Mouse (Mus musculus) limb, embryonic 11.5 days (tissue): Measurements from ENCODE around the gene Pkp4. TPM values are rescaled to one million over a fixed set of nuclear protein-coding genes. Genes with fewer than 3 reads are reported as not detected.
"Not testable (repeated sequence)": the region's sequence is repeated elsewhere in the genome, so short reads cannot be mapped to it uniquely, and the experiment has no call there.

Experiments used
- ATAC-seq: fragments of 200-750 bp; cut with Nextera tagmentation; 2 replicates; pipeline ENCODE4 v1.8.0; 2017; ENCODE audit warnings: low read depth; ENCODE audit not compliant: insufficient number of reproducible peaks, low FRiP score, low TSS enrichment
- DNase-seq: peaks from one replicate; pipeline ENCODE4 v3.0.0-alpha.2; 2015; ENCODE audit warnings: low spot score
- H3K27ac ChIP-seq: fragments of 300-500 bp; sonication (generic); replicated peaks from 2 replicates; pipeline ENCODE4 v1.5.1; 2014; ENCODE audit warnings: low read depth, mild to moderate bottlenecking, low read length
- H3K27me3 ChIP-seq: fragments of 300-500 bp; sonication (generic); 2 replicates; pipeline ENCODE4 v1.6.1; 2014; ENCODE audit warnings: mild to moderate bottlenecking, low read length, mixed read lengths; ENCODE audit not compliant: control insufficient read depth, insufficient read depth
- H3K36me3 ChIP-seq: fragments of 300-500 bp; sonication (generic); 2 replicates; pipeline ENCODE4 v1.6.1; 2014; ENCODE audit warnings: mild to moderate bottlenecking, low read length, moderate library complexity, mixed read lengths; ENCODE audit not compliant: control insufficient read depth, insufficient read depth
- H3K4me1 ChIP-seq: fragments of 300-500 bp; sonication (generic); 2 replicates; pipeline ENCODE4 v1.6.1; 2014; ENCODE audit warnings: low read length, mixed read lengths; ENCODE audit not compliant: control insufficient read depth, insufficient read depth
- H3K4me2 ChIP-seq: fragments of 300-500 bp; sonication (generic); 2 replicates; pipeline ENCODE4 v1.6.1; 2014; ENCODE audit warnings: low read depth, mild to moderate bottlenecking, moderate library complexity; ENCODE audit not compliant: severe bottlenecking
- H3K4me3 ChIP-seq: fragments of 300-500 bp; sonication (generic); 2 replicates; pipeline ENCODE4 v1.5.1; 2014; ENCODE audit warnings: low read depth, low read length
- H3K9ac ChIP-seq: fragments of 300-500 bp; sonication (generic); 2 replicates; pipeline ENCODE4 v1.6.1; 2014; ENCODE audit warnings: mild to moderate bottlenecking, low read length
- H3K9me3 ChIP-seq: fragments of 300-500 bp; sonication (generic); 2 replicates; pipeline ENCODE4 v1.6.1; 2016; ENCODE audit warnings: low read length; ENCODE audit not compliant: control insufficient read depth
- WGBS: fragments of 180-500 bp; shearing (Covaris S2); extraction: QIAGEN DNeasy Blood & Tissue Kit; methylation state at CpG from one replicate; pipeline ENCODE4 v1.1.7; 2014; 5-methylcytosine and 5-hydroxymethylcytosine counted together
- polyA plus RNA-seq: library from polyadenylated mRNA; unstranded; fragments of >200 nt; fragmentation: Nextera tagmentation; extraction: Ambion mirVana; gene quantifications from 2 replicates; pipeline ENCODE4 v1.2.1, GENCODE M21; 2014

Pkp4 gene
- polyA plus RNA-seq, 1 experiment from 2014 or later = 18.8 TPM

DNA sequence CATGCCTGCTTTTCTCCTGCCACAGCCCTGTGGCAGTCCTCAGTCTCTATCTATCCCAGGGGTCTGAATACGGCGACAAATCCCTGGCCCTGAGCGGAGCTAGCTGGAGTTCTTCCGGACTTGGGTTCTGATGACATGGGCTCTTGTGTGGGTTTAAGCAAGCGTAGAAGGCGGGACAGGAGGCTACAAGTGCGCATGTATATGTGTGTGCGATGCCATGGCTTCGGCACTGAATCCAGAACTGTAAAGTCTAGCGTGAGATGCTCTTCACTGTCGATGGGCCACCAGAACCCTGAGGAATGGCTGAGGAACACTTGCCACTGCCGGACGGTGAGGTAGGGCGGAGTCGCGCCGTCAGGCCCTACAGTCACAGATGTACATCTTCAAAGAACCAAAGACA lies 222.6 kb downstream of the Pkp4 start:
- H3K4me3 ChIP-seq = no peak overlapping the region
- ATAC-seq (no peak), DNase-seq (no peak)
- no peaks in the 10 kb centered on the region for H3K36me3 ChIP-seq
- H3K9ac ChIP-seq = no peak overlapping the region
- no peaks in the 10 kb centered on the region for H3K9me3 ChIP-seq
- no peaks in the 10 kb centered on the region for H3K27me3 ChIP-seq
- H3K27ac ChIP-seq = no peak overlapping the region
- H3K4me2 ChIP-seq = no peak overlapping the region
- H3K4me1 ChIP-seq = no peaks in the 10 kb centered on the region
- 95% methylated on average over 17 of the region's 17 CpGs for WGBS

DNA sequence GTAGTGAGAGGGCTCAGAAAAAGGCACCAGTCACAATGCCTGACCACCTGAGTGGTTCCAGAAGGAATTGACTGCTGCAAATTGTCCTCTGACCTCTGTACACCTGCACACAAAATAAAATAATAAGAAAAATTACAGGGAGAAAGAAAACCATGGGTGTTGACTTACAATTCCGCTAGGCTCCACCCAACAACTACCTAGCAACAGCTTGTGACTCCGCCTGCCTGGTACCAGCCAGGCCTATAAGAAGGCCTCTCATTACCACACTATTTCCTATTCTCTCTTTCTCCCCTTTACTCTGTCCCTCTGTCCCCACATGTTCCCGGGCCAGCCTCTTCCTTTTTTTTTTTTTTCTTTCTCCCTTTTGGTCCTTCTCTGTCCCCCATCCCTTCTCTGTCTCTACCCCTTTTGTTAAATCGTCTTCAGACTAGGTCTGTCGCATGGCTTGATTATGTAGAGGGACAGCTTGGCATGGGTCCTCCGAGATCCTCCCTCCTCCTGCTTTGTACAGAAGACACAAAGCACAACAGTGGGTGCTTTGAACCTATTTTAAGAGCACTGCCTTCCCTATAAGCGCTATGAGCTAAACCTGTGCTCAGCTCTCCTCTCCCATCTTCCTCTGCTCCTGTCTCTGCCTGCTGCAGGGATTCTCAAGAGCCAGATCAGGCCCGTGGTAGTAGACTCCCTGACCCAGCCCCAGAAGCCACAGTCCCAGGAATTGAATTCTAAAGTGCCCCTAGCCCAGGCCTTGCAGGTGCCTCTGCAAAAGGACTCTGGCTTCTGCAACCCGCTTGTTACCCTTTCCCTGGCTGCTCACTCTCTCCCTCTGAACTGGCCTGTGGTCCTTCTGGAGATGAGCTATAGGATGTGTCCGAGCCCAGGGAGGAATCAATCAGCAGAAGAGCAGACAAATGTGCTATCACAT lies 223.5 kb downstream of the Pkp4 start:
- no peak for ATAC-seq
- no peak overlapping the region for H3K4me2 ChIP-seq
- 84% methylated on average over 10 of the region's 10 CpGs for WGBS
- no peaks in the 10 kb centered on the region for H3K27me3 ChIP-seq
- H3K9me3 ChIP-seq = no peaks in the 10 kb centered on the region
- H3K4me1 ChIP-seq = no peaks in the 10 kb centered on the region
- DNase-seq = no peak
- no peak overlapping the region for H3K4me3 ChIP-seq
- no peak overlapping the region for H3K27ac ChIP-seq
- H3K9ac ChIP-seq = no peak overlapping the region
- H3K36me3 ChIP-seq = no peaks in the 10 kb centered on the region

DNA sequence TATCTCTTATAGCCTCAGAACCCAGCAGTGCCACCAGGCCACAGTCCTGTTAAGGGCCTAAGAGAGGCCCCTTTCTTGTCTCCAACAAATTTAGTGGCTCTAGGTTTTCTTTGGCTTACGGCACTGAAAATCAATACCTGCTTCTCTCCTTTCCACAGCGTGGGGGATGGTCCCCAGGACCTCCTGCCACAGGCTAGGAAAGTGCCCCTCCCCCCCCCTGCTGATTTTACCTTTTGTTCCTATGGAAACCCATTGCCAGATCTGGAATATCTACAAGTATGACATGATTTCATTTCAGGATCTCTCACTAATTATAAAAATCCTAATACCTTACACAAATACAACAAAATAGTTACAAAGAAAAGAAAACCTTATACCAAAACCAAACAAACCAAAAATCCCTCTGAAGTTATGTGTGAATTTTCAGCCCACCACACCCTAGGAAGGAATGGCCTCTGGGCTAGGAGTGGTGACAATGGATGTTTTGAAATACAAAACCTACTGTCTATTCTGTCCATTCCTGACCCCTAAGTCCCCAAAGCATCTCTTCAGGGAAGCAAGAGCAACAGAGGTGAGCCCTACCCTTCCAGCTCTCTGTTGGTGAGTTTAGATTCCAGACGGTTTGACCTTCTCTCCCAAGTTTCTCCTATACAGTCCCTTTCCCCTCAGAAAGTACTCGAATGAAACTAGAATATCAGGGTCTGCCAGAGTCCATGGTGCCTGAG lies 224.7 kb downstream of the Pkp4 start:
- DNase-seq (no peak), ATAC-seq (no peak)
- Histone ChIP-seq H3K9me3 (no peaks in the 10 kb centered on the region), H3K36me3 (no peaks in the 10 kb centered on the region), H3K27me3 (no peaks in the 10 kb centered on the region), H3K9ac (no peak overlapping the region), H3K4me3 (no peak overlapping the region), H3K27ac (no peak overlapping the region), H3K4me2 (no peak overlapping the region), H3K4me1 (no peaks in the 10 kb centered on the region)
- 67% methylated on average over 4 of the region's 4 CpGs for WGBS

DNA sequence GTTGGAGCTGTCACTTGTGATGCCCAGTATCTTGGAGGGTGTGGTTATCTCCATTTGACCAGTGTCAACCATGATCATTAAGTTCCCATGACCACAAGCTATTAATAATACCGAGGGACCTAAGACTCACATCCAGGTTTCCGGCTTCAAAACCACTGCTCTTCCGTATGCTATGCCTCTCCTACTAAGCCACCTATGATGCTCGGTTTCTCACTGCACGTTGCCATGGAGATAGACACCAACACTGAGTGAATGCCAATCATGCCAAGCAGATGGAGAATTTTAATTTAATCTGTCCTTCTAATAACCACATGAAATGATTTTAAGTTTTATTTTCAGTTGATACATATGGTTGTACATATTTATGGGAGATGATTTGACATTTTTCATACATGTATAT lies 229.3 kb downstream of the Pkp4 start:
- no peak overlapping the region for H3K9ac ChIP-seq
- H3K4me1 ChIP-seq = no peaks in the 10 kb centered on the region
- H3K27ac ChIP-seq = no peak overlapping the region
- 95% methylated on average over 5 of the region's 5 CpGs for WGBS
- DNase-seq (no peak), ATAC-seq (no peak)
- no peak overlapping the region for H3K4me3 ChIP-seq
- no peak overlapping the region for H3K4me2 ChIP-seq
- no peaks in the 10 kb centered on the region for H3K27me3 ChIP-seq
- H3K36me3 ChIP-seq = no peaks in the 10 kb centered on the region
- no peaks in the 10 kb centered on the region for H3K9me3 ChIP-seq

DNA sequence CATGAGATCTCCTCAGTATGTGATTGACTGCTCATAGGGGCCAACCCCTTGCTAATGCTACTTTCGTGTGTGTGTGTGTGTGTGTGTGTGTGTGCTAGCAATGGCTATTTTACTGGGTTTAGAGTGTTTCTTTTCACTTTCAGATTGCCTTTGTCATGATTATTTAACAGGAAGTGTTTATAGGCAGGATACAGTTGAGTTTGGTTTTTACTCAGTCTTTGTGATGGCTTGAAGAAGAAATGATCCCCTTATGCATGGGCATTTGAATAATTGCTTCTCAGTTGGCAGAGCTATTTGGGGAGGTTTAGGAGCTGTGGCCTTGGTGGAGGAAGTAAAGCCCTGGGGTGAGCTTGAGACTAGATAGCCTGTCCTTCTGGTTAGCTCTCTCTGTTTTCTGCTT lies 232.5 kb downstream of the Pkp4 start:
- Histone ChIP-seq H3K27ac (no peak overlapping the region), H3K27me3 (no peaks in the 10 kb centered on the region), H3K4me2 (no peak overlapping the region), H3K9me3 (no peaks in the 10 kb centered on the region), H3K4me1 (no peaks in the 10 kb centered on the region), H3K9ac (no peak overlapping the region), H3K4me3 (no peak overlapping the region), H3K36me3 (no peaks in the 10 kb centered on the region)
- WGBS = 81% methylated on average over 1 of the region's 1 CpGs
- no peak for DNase-seq
- ATAC-seq = no peak

DNA sequence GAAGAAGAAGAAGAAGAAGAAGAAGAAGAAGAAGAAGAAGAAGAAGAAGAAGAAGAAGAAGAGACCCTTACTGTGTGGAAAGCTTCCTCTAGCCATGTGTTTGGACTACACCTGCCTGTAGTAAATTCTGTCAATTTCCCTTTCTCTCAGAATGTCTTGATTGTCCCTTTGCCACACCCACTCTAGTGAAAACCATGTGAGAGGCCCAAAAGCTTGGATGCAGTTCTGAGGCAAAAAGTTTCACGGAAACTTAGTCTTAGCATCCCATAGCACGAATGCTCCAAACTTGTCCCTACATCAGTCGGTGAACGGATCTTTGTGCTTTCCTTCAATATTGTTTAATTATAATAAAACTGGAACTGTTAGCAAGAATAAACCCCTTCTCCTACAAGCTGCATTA lies 234.0 kb downstream of the Pkp4 start:
- ATAC-seq = no peak
- WGBS = 96% methylated on average over 4 of the region's 4 CpGs

DNA sequence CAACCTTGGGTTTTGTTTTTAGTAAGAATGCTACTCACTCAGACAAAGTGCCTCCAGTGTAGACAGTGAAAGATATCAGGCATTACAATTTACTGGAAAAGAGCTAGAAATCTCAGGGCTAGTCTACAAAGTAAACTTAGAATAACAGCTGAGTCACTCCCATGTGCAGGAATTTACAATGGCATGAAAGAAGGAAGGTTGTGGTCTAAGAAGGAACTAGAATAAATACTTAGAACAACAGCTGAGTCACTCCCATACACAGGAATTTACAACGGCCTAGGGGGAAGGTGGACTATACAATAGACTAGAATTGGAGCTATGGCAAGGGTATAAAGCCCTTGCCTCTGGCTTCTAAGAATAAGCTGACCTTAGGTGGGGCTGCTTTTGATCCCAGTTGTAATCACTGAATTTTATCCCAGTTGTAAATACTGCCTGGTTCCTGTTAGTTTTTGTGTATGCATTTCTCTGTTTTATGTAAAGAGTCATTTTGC lies 234.6 kb downstream of the Pkp4 start:
- not testable (repeated sequence) for H3K4me3 ChIP-seq, H3K9me3 ChIP-seq, ATAC-seq, H3K9ac ChIP-seq, DNase-seq, H3K4me2 ChIP-seq, H3K27ac ChIP-seq, H3K36me3 ChIP-seq, H3K27me3 ChIP-seq, H3K4me1 ChIP-seq
- WGBS = 96% methylated on average over 1 of the region's 1 CpGs

More for the DNA sequence above, 234.0 kb downstream of the Pkp4 start:
- Histone ChIP-seq H3K9ac (no peak overlapping the region), H3K27ac (no peak overlapping the region), H3K36me3 (no peaks in the 10 kb centered on the region), H3K9me3 (no peaks in the 10 kb centered on the region), H3K27me3 (no peaks in the 10 kb centered on the region), H3K4me2 (no peak overlapping the region), H3K4me1 (no peaks in the 10 kb centered on the region), H3K4me3 (no peak overlapping the region)
- DNase-seq = no peak

DNA sequence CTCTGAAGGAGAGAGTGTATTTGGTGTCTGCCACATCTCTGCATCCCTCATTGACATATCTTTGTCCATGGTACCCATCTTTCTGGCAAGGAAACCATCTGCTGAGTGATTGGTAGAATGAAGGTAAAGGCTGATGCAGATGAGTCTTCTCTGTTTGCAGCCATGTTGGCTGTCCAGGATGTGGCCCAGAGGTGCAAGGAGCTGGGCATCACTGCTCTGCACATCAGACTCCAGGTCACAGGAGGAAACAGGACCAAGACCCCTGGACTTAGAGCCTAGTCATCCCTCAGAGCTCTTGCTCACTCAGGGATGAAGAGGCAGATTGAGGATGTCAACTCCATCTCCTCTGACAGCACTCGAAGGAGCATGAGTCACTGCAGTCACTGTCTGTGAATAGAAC lies 235.9 kb downstream of the Pkp4 start:
- H3K36me3 ChIP-seq = no peaks in the 10 kb centered on the region
- no peak overlapping the region for H3K27ac ChIP-seq
- H3K4me1 ChIP-seq = 0 out of 2 replicates have a peak, but pooled peaks cover under 1% of the 10 kb centered on the region
- WGBS = 91% methylated on average over 1 of the region's 1 CpGs
- no peak for ATAC-seq
- DNase-seq = no peak
- H3K4me2 ChIP-seq = no peak overlapping the region
- no peak overlapping the region for H3K9ac ChIP-seq
- no peaks in the 10 kb centered on the region for H3K27me3 ChIP-seq
- no peaks in the 10 kb centered on the region for H3K9me3 ChIP-seq
- H3K4me3 ChIP-seq = no peak overlapping the region
